Mouse (Mus musculus) C2C12 (cell line): ENCODE results near the gene Icam5.

Source experiments
- CTCF ChIP-seq: IDR thresholded peaks from one replicate; pipeline ENCODE4 v1.5.1; 2011; ENCODE audit not compliant: control insufficient read depth, insufficient read depth, insufficient read length
- MAX ChIP-seq: IDR thresholded peaks from one replicate; pipeline ENCODE4 v1.6.1; 2011; ENCODE audit warnings: mild to moderate bottlenecking, control low read depth
- MYOD1 ChIP-seq: IDR thresholded peaks from one replicate; pipeline ENCODE4 v1.6.1; 2011; ENCODE audit warnings: low read depth; ENCODE audit not compliant: control insufficient read depth, insufficient read length
- MYOG ChIP-seq: IDR thresholded peaks from one replicate; pipeline ENCODE4 v1.6.1; 2011; ENCODE audit not compliant: control insufficient read depth, insufficient read length; ENCODE audit errors: extremely low read depth

- TF ChIP-seq MYOG: no peak
- no peak for TF ChIP-seq CTCF
- no peak for TF ChIP-seq MAX
- TF ChIP-seq MYOD1: no peak
Measured at GRCm38 (mm10) chr9:21022288-21022687, 9.6 kb upstream of the Icam5 start.
